Mouse (Mus musculus) heart, postnatal 36 days (tissue): ENCODE results near the gene Tshz2. TPM values are rescaled to one million over a fixed set of nuclear protein-coding genes. Genes with fewer than 3 reads are reported as not detected.
A peak's percentile ranks its signal among the peaks of the same experiment; 100 is the strongest.

Experiments used
- DNase-seq, 2 experiments: peaks; one replicate each; pipeline ENCODE4 v3.0.0; 2021 to 2022
- intact Hi-C: fragments of 180-260 bp; cut with DNase I; formaldehyde crosslinking; loops from one replicate; pipeline ENCODE4 v1.15.1; 2025
- total RNA-seq, 2 experiments: library from RNA; stranded (reverse); gene quantifications; 2 replicates each; pipeline ENCODE4 v1.2.3; 2021

Gene Tshz2
- total RNA-seq, 2 experiments from 2014 or later = 13.6 to 14.9 TPM

DNA sequence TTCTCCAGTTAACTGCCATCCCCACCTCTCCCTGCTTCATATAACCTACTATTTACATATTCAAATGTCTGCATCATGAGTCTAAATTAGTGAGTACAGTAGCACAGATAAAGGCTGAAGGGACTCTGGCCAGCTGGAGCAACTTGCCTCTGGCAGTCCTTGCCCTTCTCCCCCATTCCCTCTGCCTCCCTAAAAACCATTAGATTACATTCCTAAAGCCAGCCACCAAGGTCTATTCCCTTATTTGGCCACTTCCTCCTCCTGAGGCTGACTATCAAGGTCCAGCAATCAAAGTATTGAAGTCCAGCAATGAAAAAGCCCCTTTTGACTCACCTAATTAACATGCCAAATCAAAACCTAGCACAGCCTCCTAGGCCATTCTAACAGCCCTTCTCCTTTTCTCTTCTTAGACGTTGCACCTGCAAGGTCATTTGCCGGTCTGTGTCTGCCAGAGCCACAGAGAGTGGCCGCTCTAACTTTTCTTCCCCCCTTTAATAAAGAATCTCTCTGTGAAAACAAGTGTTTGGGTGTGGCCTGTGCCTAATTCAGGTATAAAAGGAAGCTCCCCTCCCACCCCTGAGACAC, 286.4 kb downstream of the Tshz2 start:
- intact Hi-C loops = no loop called here
- DNase-seq = no peak

DNA sequence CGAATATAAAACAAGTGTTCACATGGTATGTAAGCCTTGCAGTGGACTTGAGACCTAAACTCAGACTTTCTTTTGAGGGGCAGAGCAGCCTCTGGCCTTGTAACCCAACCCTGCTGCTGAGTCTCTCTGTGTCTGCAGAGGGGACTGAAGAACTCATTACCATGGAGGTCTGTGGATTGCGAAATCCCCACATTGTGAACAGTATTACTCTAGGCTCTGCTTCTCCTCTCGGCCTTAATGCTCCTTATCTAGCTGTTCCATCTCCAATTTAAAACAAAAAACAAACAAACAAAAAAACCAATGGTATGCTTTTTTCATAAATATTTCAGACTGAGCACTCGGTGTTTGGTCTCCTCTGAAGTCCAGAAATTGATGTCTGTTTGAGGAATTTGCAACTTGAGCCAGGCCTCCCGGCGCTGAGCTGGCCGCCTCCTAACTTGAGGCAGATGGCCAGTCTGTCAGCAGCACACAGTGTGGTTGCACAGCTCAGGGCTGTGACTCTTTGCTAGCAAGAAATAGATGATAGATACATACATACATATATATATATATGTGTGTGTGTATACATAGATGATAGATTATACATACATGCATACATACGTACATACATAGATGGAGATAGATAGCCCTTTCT, 291.5 kb downstream of the Tshz2 start:
- intact Hi-C loops = no loop called here

GRCm38 (mm10) chr2:169925466-169925865, 292.7 kb downstream of the Tshz2 start:
- intact Hi-C loops = no loop called here
- no peak for DNase-seq

More for the DNA sequence above, 291.5 kb downstream of the Tshz2 start:
- no peak for DNase-seq

GRCm38 (mm10) chr2:169926016-169926415, 293.2 kb downstream of the Tshz2 start:
- intact Hi-C loops = no loop called here
- no peak for DNase-seq

GRCm38 (mm10) chr2:169927401-169927800, 294.6 kb downstream of the Tshz2 start:
- intact Hi-C loops = no loop called here
- DNase-seq = no peak

- intact Hi-C loops = no loop called here
- DNase-seq = peak in 1 of 2 experiments; percentile 12
Observed at GRCm38 (mm10) chr2:169928447-169929120, 295.8 kb downstream of the Tshz2 start.

GRCm38 (mm10) chr2:169929540-169930497, 297.0 kb downstream of the Tshz2 start:
- intact Hi-C loops = no loop called here
- peak; percentile 32 to 34 for DNase-seq

GRCm38 (mm10) chr2:169935642-169936041, 302.8 kb downstream of the Tshz2 start:
- intact Hi-C loops = no loop called here
- no peak for DNase-seq

DNA sequence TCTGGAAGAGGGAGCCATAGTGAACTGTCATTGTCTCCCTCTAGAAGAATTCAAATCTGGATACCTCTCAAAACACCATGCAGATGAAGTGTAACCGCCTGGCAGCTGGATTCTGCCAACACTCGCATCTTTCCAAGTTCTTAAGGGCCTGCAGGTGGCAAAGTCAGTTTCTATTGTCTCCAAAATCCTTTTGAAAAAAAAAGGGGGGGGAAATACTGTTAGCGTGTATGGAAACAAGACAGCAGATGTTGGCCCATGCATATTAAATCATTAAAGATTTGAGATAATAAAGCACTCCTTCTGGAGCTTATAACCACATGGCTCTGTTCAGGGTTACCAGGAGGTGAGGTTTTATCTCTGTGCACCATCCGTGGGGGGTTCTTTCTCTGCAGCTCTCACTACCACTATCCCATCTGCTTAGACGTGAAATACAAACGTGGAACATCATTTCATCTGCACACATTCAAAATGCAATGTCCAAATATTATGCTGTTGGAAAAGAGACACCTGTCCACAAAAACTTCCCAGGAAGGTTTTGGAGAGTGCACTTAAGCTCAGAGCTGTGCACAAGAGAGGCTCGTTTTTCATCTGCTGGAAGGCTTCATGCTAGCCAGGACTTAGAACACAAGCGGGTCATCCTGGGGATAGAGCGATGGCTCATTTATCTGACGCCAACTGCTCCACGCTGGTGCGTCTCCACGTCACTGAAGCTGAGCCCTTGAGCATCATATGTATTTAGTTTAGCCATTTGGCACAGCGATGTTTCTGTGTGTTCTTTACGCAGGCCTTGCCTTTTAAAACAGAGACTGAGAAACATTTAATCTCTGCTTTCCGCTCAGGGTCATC, 307.7 kb downstream of the Tshz2 start:
- intact Hi-C loops = no loop called here

DNA sequence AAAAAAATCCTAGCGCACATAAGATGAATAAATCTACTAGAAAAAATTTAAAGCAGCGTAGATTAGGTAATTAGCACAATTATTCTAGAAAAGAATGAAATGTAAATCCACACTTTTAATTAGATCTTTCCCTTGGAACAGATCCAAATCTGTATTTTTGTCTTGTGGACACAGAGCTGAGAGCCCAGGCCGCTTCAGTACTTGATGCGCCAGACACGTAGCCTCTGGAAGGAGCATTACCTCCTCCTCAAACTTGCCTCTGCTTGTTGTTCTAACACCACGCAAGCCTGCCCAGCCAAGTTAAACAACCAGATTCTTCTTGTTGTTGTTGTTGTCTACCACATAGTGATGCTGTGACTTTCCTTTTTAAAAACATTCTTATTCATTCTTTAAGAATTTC, 310.9 kb downstream of the Tshz2 start:
- no peak for DNase-seq
- intact Hi-C loops = no loop called here

More for the DNA sequence above, 307.7 kb downstream of the Tshz2 start:
- DNase-seq = no peak

GRCm38 (mm10) chr2:169948139-169948538, 315.3 kb downstream of the Tshz2 start:
- intact Hi-C loops = no loop called here
- DNase-seq = no peak

DNA sequence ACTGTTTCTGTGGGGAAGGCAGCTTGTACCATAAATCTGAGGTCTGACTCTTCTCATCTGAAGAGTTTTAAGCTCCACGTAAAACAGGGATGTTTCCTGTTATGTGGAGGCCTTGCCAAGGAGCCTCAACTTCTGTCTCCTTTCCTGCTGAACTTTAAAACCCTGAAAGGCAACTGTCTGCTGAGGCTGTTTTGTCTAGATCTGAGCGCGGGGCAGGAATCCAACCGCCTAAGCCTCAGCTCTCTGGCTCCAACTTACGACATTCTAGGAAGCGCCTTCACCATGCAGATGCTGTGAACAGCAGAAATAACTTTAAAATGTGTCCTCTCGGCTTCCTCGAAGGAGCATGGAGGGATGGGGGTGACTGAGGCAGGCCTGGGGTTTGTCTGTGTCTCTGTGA, 318.2 kb downstream of the Tshz2 start:
- intact Hi-C loops = no loop called here

DNA sequence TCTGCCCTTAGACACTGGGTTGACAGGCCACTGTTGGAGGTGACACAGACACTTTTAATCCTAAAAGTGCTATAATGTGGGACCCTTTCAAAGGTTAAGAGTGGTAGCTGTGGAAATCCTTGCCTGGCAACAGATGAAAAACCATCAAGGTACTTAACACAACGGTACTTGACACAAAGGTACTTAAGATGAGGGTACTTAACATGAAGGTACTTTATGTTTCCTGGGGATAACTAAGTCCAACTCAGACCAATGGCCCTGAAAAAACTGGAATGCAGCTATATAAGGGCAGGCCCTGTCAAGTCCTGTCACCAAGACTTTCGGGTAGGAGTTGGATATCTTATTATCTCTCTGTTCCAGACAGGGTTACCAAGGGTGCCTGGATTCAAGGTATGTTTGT, 320.2 kb downstream of the Tshz2 start:
- intact Hi-C loops = no loop called here
- DNase-seq = no peak

More for the DNA sequence above, 318.2 kb downstream of the Tshz2 start:
- no peak for DNase-seq

DNA sequence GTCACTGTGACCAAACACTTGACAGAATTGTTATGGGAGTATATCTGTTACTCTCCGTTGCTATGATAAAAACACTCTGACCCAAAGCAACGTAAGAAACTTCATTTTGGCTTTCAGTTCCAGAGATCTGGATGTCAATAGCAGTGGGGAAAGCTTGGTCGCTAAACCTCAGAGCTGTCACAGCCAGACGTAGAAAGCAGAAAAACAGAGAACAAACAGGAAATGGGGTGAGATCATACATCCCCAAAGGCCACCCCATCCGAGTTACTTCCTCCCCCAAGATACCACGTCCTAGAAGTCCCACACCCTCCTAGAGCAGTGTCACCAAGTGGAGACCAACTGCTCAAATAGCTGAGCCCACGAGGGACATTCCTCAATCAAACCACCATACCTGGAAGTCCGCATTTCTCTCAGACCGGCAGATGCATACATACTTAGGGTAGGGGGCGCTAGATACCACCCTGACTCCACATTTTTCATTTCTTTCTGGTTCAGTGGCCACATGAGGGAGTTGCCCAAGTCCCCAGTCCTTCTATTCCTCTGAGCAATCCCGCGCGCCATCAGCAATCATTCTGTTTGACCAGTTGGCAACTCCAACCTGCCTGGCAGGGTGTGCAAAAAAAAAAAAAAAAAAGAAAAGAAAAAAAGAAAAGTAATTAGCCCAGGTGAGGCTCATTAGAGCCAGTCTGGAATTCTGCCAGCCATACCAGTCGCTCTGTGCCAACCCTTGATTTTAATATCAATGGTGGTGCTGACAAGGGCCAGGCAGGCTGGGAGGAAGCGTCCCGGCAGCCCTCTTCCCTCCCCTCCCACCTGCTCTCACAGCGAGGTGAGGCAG, 326.1 kb downstream of the Tshz2 start:
- intact Hi-C loops = no loop called here
- no peak for DNase-seq

GRCm38 (mm10) chr2:169961463-169962230, 328.8 kb downstream of the Tshz2 start:
- intact Hi-C loops = no loop called here
- DNase-seq = no peak

DNA sequence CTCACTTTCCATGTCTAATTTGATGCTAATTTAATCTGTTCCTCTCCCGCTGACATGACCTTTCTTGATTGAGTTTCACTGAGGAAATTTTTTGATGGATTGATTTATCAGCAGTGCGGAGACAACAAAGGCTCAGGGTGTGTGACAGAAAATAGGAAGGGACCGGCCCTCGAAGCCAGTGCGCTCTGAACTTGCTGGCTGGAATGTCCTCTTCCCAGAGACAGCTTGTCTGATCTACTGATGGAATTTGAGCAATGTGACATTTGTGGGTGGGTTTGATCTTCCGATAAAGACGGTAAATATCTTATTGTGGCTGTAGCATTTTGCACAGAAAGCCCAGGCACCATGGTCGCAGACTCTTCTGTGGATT, 329.4 kb downstream of the Tshz2 start:
- intact Hi-C loops = no loop called here
- DNase-seq = no peak

DNA sequence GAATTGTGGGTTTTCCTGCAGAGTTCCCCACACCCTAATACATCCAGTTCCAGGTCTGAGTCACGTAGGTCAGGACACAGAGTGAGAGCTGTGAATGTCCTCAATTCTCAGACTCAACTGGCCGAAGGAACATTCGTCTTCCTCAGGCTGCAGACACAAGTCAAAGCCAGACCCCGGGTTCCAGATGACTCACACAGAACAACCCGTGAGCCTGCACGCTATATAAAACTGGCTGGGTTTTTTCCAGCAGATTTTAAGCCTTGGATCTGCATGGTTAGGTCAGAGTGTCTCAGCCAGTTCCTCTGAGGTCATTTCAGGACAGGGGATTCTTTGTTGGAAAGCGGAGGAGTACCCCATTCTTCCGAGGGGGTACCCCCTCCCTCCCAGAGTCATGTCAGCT, 330.0 kb downstream of the Tshz2 start:
- intact Hi-C loops = no loop called here
- no peak for DNase-seq

DNA sequence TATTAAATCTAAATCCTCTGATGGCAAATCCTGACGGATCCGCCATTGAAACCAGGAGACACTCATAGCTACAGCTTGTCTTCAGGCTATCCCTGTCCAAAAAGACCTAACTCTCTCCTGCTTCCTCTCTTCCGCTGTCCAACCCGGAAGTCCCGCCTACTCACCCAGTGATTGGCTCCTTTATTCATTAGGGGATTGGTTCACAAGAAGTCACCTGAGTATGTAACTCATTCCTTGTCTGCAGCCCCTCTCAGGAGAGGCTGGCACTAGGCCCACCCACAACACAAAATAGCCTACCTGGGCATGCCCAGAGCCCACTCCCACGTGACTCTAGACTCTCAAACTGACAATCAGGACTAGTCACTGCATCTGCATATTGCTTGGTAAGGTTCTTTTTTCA, 337.7 kb downstream of the Tshz2 start:
- no peak for DNase-seq
- intact Hi-C loops = no loop called here
